Mouse (Mus musculus) layer of hippocampus, postnatal 36 days (tissue): ENCODE data around the gene Socs1. TPM values are rescaled to one million over a fixed set of nuclear protein-coding genes. Genes with fewer than 3 reads are reported as not detected.

Source experiments
- DNase-seq, 2 experiments: peaks; one replicate each; pipeline ENCODE4 v3.0.0; 2022
- total RNA-seq, 2 experiments: library from RNA; stranded (reverse); gene quantifications; 2 replicates each; pipeline ENCODE4 v1.2.3; 2021

Gene Socs1
- total RNA-seq, 2 experiments from 2014 or later = 0.42 to 0.66 TPM

DNA sequence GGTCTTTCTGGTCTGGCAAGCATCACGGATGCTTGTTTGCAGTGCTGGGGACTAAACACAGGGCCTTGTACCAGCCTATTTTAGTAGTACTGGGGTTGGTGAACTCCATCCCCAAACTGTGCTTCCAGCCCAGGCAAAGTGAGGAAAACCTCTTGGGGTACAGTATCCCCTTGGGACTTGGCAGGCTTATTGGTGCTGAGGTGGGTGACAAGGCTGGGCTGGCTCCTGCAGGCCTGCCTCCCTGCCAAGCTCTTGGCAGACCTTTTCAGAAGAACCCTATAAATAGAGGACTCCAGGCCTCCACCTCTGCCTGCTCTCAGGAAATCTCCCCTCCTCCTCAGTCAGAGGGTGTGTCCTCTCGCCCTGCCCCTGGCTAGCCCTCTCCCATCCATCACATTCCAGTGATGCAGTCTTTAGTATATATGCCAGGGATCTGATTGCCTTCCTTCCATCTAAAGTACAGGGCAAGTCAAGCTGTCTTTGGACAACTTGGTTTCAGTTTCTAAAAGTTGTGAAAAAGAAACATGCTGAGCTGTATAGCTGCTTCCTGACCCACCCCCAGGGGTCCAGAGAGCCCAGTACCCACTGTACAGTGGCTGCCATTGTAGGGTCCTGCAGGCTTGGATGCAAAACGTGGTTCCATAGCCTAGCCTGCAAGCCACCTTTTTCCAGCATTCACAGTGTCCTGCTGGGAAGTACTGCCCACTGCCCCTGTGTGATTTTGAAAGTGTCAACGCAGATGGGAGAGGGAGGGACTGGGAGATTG is 1.6 kb upstream of the Socs1 start:
- no peak for DNase-seq

DNA sequence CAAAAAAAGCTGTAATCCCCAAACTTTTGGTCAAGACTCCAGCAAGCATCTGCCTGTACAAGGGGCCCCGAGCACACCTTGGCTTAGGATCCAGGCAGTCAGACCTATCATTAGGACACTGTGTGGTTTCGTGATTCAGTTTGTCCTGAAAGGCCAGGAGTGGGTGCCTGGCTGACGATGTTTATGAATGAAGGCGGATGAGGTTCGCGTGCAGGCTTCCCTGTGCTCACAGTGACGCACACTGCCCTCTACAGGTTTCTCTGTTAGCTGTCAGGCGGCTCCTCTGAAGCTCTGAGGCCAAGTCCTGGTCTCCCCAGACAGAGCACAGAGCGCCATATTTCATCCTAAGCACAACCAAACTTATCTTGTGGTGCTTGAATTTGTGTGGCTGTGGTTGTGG is 952 bp upstream of the Socs1 start:
- DNase-seq = peak; percentile 70 to 74

- DNase-seq = peak; percentile 84 to 85
Measured at GRCm38 (mm10) chr16:10784793-10785370, 454 bp downstream of the Socs1 start.

DNA sequence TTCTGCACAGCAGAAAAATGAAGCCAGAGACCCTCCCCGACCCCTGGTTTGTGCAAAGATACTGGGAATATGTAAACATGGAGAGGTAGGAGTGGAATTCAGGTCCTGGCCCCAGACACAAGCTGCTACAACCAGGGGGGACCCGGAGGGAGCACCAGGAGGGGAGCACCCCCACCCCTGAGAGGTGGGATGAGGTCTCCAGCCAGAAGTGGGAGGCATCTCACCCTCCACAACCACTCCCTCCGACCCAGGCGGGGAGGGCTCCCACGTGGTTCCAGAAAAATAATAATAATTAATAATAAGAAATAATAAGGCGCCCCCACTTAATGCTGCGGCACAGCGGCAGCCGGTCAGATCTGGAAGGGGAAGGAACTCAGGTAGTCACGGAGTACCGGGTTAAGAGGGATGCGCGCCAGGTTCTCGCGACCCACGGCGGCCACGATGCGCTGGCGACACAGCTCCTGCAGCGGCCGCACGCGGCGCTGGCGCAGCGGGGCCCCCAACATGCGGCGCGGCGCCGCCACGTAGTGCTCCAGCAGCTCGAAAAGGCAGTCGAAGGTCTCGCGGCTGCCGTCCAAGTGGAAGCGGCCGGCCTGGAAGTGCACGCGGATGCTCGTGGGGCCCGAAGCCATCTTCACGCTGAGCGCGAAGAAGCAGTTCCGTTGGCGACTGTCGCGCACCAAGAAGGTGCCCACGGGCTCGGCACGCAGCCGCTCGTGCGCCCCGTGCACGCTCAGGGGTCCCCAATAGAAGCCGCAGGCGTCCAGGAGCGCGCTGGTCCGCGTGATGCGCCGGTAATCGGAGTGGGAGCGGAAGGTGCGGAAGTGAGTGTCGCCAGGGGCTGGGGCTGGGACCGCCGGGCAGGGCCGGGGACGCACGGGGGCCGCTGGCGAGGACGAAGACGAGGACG is 1.2 kb downstream of the Socs1 start:
- no peak for DNase-seq

DNA sequence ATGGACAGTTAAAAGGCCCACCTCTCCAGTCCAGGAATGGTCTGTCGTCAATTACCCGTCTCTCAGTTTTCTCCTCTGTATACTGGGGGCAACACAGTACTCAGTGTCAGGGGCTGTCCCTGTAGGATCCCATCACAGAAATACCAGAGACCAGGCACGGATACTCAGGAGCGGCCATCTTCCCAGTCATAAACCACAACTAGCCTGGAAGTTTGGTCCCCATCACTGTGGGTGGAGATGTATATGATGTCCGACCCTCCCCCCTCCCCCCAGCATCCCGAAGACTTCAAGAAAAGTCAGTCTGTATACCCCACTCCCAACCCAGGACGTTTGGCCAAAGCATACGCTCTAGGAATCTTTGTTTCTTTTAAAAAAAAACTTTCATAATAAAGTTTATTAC is 1.9 kb downstream of the Socs1 start:
- DNase-seq = no peak

- no peak for DNase-seq
Measured at GRCm38 (mm10) chr16:10783152-10783434, 2.2 kb downstream of the Socs1 start.

DNA sequence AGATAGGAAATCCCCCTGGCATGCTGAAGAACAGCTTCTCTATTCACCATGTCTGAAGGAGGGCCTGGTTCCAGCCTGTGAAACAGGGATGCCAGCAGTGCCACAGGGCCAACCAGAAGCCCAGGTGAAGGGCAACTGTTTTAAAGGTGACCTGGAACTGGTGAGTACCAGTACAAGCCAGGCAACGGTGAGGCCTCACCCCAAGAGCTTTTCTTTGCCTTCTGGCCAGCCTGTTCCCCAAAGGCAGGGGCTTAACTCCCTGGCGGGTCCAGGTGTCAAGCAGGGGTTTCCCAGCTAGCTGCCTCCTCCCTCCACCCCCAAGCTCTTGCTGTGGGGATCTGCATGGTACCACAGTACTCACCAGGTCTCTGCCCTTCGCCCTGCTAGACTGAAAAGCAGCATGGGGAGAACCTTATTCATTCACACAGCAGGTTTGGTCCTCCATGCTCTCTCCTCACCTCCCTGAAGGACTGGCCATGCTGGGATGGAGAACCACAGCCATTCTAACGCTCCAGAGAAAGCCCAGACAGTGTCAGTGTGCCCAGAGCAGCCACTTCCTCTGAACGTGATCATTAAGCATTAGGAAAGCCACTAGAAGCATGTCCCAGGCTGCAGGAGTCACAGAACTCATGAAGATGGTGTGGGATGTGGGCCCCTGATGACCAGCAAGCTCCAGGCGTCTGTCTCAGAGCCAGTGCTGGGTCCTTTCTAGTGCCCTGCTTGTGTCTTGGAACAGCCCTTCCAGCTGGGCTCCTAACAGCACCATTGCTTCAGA is 2.8 kb downstream of the Socs1 start:
- DNase-seq = no peak

DNA sequence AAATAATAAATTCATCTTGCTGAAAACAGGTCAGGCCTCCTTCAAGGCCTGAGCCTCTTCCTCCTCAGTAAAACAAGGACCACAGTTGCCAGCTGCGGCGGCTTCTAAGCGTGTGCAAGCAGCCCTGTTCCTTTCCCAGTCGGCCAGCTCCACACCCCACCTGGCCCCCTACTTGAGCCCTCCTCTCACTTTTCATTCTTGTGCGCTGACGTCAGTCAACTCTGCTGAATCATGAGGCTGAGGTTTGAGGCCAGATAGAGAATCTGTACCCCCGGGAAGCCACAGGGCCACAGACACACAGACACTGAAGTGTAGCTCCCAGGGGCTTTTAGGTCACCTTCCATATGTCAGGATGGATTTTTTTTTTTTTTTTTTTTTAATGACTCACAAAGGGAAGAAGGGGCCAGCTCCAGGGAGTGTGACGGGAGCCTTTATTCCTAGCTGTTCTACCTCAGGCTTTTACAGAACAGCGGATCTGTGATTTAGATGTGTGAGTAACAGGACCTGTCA is 3.4 kb downstream of the Socs1 start:
- no peak for DNase-seq

- DNase-seq = no peak
Measured at GRCm38 (mm10) chr16:10780631-10781120, 4.7 kb downstream of the Socs1 start.

- no peak for DNase-seq
Measured at GRCm38 (mm10) chr16:10777579-10778160, 7.7 kb downstream of the Socs1 start.

GRCm38 (mm10) chr16:10776322-10776721 is 9.0 kb downstream of the Socs1 start:
- no peak for DNase-seq

DNA sequence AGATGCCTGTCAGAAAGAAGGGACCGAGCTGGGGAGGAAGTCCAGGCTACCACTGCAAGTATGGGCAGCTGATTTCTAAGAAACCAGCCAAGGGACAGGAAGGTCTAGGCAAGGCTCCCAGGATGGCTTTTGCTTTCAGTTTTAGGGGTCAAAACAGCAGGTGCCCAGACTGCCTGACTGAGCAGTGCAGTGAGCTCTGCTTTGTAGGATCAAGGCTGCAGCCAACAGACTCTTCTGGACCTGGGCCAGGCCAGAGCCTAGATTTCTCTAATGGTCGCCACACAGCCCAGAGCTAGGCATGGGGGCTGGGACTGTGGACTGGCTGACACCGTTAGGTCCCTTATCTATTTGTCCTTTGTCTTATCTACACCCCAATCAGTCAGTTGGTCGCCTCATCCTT is 10.6 kb downstream of the Socs1 start:
- DNase-seq = no peak

DNA sequence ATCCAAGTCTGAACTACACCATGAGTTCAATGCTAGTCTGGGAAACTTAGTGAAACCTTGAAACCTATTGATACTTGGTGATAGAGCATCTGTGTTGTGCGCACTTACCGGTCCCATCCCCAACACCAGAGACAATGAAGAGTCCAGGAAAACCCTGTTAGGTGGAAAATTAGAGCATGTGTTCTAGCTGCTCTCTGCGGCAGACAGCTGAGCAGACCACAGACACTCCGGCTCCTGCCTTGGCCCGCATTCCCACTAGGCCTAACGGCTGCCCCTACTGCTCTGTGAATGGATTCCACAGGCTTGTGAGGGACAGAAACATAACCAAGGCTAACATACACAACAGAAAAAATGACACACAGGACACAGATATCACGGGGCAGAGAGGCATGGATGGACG is 11.8 kb downstream of the Socs1 start:
- no peak for DNase-seq

DNA sequence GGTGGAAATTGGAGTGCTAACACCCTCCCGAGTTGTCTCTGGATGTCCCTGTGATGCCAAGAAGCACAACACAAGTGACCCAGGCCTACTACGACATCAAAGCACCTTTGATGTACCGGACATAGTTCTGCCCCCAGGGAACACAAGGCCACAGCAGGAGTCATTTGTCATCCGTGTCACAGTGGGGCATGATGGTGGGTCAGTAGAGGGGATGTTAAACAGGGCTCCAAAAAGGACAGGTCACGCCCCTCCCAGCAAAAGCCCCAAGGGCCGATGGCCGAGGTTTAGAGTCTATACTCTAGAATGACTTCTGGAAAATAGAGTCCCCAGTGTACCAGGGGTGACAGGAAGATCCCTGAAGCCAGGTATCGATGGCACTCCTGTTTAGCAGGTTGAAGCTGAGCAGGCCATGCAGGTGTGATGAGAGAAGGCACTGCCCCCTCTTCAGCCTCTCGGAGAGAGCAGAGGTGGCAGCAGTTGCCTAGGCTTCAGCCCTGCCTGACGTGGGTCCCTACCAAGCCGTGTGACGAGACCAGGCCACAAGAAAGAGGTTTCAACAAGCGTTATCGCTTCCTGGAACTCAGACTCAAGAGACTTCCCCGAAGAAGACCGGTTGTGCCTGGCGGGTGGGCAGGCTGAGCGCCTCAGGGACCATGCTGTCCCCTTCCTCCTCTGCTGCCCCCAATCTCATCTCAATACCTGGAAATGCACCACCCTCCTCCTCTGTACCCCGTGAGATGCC is 13.4 kb downstream of the Socs1 start:
- DNase-seq = no peak

GRCm38 (mm10) chr16:10770531-10771325 is 14.6 kb downstream of the Socs1 start:
- DNase-seq = no peak

DNA sequence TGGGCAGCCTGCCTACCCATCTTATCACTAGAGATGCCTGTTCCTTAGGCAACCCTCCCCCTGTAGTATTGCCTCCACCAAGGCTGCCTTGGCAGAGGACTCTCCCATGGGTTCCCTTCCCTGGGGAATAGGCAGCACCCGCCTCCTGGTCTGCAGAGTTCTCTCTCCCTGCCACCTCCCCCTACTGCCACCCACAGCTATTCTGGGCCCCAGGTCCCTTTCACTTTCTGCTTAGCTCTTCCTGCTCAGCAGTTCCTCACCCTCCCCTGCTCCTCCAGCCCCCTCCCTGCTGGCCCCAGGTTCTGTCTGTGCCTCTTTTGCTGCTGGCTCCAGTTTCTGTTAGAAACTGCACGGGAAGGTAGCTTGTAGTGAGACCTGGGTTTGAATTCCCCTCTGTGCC is 15.7 kb downstream of the Socs1 start:
- no peak for DNase-seq

DNA sequence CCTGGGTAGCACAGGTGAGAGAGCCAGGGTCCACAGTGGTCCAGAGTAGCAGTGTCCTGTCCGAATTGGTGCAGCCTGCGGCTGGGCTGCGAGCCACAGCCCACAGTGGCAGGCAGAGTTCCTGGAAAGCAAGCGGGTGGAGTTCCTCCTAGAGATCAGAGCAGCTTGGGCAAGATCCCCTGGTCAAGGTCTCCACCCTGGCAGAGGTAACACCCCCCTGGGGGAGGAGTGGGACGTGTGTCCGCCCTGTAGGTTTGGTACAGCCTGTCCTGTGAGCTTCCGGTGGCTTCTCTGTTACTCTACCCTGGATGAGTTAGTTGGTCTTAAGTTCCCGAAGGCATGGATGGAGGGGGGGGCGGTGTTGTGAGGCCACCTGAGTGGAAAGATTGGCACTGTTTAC is 16.5 kb downstream of the Socs1 start:
- no peak for DNase-seq

DNA sequence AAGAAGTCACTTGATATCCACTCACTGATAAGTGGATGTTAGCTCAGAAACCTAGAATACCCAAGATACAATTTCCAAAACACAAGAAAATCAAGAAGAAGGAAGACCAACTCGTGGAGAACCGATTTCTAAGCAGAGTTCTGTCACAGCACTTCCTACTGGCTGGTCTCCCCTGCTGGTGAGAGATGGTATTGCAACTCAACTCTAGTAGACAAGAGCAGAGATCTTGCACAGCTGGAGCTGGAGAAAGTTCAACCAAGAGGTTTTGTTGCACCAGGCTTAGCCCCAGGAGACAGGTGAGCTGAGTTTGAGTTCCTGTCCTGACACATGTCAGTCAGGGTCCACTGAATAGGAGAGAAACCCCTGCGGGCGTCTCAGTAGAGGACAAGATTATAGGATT is 18.2 kb downstream of the Socs1 start:
- peak in 1 of 2 experiments; percentile 30 for DNase-seq

DNA sequence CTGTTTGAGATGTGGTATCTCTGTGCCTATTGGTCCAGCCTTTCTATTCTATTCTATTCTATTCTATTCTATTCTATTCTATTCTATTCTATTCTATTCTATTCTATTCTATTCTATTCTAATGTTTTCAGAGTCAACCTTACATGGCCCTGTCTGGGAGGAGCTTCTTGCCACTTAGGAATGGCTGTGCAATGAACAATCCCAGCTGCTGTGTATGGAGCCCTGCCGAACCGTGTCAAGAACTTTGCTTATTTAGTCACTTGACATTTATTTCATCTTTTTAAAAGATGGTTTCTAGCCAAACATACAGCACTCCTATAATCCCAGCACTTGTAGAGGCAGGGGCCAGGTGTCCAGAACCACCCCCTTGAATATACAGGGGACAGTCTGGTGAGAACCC is 21.0 kb downstream of the Socs1 start:
- DNase-seq = no peak

DNA sequence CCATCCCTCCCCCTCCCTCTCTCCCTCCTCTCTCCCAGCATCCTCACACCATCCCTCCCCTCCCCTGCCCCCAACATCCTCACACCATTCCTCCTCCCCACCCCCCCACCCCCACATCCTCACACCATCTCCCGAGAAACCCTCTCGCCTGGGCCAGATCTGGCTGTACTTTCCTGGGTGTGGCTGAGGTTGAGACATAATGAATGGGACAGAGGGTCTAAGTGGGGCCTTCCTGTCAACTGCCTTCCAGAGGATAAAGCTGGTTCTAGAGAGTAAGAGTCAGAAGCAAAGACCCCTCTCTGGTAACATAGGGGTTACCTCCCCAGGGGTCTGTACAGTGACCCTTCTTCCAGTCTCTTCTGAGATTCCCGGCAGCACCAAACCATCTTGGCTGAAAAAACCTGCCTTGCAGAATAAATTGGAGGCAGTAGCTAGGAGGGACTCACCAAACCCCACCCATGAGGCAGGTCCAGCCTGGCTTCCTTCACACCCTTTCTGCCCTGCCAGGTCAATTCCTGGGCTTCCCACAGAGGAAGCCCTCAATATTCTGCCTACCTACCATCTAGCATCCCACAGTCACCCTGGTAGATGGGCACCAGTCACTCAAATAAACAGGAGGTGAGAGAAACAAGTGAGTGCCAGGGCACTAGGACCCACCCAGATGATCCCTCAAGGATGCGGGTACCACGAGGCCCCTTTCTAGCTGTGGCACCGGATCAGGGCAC is 21.6 kb downstream of the Socs1 start:
- DNase-seq = no peak
